In genomic region chr1:35752636-35753035, GRCm38 (mm10) we compare ENCODE assay signal across 21 mouse cellular contexts.
DNase-seq lines count a peak whose midpoint lies in the region; ATAC-seq lines count a peak whose summit lies in the region.
"Had no signal": no experiment of that assay in that cellular context is flagged by ENCODE, and none has a peak within 500 bp of the region (broad histone marks: within the 10 kb centered on the region; RNA-seq: fewer than 3 reads in every experiment).

No protein-coding gene starts in this region.

- WGBS in heart, embryonic 11.5 days (ENCODE audit: insufficient replicate concordance) = 74% methylated on average over 9 of the region's 9 CpGs
- 81% methylated on average over 9 of the region's 9 CpGs for WGBS in heart, embryonic 10.5 days
- 77% methylated on average over 9 of the region's 9 CpGs for WGBS in heart, embryonic 12.5 days
- WGBS in liver, embryonic 11.5 days = 83% methylated on average over 9 of the region's 9 CpGs

- no peaks in the 10 kb centered on the region for H3K27me3 ChIP-seq in heart, embryonic 11.5 days (ENCODE audit: control insufficient read depth, insufficient read depth, low read length)
- H3K27me3 ChIP-seq in heart, embryonic 10.5 days (ENCODE audit: insufficient read depth, poor library complexity, severe bottlenecking) = no peaks in the 10 kb centered on the region
- H3K27me3 ChIP-seq in heart, embryonic 12.5 days (replicated peaks) = no peaks in the 10 kb centered on the region
- no peaks in the 10 kb centered on the region for H3K27me3 ChIP-seq in liver, embryonic 11.5 days (replicated peaks; ENCODE audit: control insufficient read depth, insufficient read depth, low read length)
- H3K27me3 ChIP-seq: CH12.LX, Patski had no signal

- peak; percentile 74 for DNase-seq in heart, adult 11 months
- peak; percentile 54 for DNase-seq in heart, embryonic 10.5 days (ENCODE audit: low spot score)
- peak; percentile 14 for DNase-seq in liver, embryonic 11.5 days (ENCODE audit: low spot score)
- DNase-seq in liver = no peak
- DNase-seq: adrenal gland, adult 2 months; adrenal gland, adult 8-10 months; adrenal gland, postnatal 10 days; adrenal gland, postnatal 14 days; adrenal gland, postnatal 25 days; adrenal gland, postnatal 36 days; B cell, adult 2 months; cerebellum, adult 11 months; cerebellum, adult 11-12 months; cerebellum, adult 18-20 months had no signal

- no peak overlapping the region for H3K4me2 ChIP-seq in heart, embryonic 11.5 days
- no peak overlapping the region for H3K4me2 ChIP-seq in heart, embryonic 12.5 days
- H3K4me2 ChIP-seq in liver, embryonic 11.5 days = no peak overlapping the region

- no peak overlapping the region for H3K27ac ChIP-seq in heart, embryonic 11.5 days (ENCODE audit: low read depth, low read length)
- H3K27ac ChIP-seq in heart, embryonic 10.5 days = no peak overlapping the region
- H3K27ac ChIP-seq in heart, embryonic 12.5 days (ENCODE audit: poor library complexity, severe bottlenecking) = no peak overlapping the region
- H3K27ac ChIP-seq in liver, embryonic 11.5 days (ENCODE audit: low read depth, low read length) = no peak overlapping the region

- H3K36me3 ChIP-seq in heart, embryonic 11.5 days (ENCODE audit: control insufficient read depth, insufficient read depth, low read length) = no peaks in the 10 kb centered on the region
- H3K36me3 ChIP-seq in heart, embryonic 10.5 days = no peaks in the 10 kb centered on the region
- H3K36me3 ChIP-seq in heart, embryonic 12.5 days = no peaks in the 10 kb centered on the region
- H3K36me3 ChIP-seq in liver, embryonic 11.5 days (ENCODE audit: control insufficient read depth, insufficient read depth, low read length) = no peaks in the 10 kb centered on the region
- H3K36me3 ChIP-seq: G1E had no signal

- H3K4me3 ChIP-seq in heart, embryonic 11.5 days (ENCODE audit: low read depth, low read length) = no peak overlapping the region
- no peak overlapping the region for H3K4me3 ChIP-seq in heart, embryonic 10.5 days
- H3K4me3 ChIP-seq in heart, embryonic 12.5 days = no peak overlapping the region
- H3K4me3 ChIP-seq in liver, embryonic 11.5 days (ENCODE audit: low read depth, low read length) = no peak overlapping the region

- H3K9me3 ChIP-seq in heart, embryonic 11.5 days (replicated peaks; ENCODE audit: control insufficient read depth, low read length) = no peaks in the 10 kb centered on the region
- no peaks in the 10 kb centered on the region for H3K9me3 ChIP-seq in heart, embryonic 10.5 days
- H3K9me3 ChIP-seq in heart, embryonic 12.5 days (replicated peaks) = peaks cover 3% of the 10 kb centered on the region; the same call in 1 of the 2 replicates
- no peaks in the 10 kb centered on the region for H3K9me3 ChIP-seq in liver, embryonic 11.5 days (ENCODE audit: control insufficient read depth, low read length)
- H3K9me3 ChIP-seq: G1E had no signal

- ATAC-seq in heart, embryonic 11.5 days (replicated peaks; ENCODE audit: insufficient number of reproducible peaks, low FRiP score, low TSS enrichment) = no peak
- ATAC-seq in heart, embryonic 12.5 days (ENCODE audit: insufficient number of reproducible peaks, low FRiP score) = no peak
- no peak for ATAC-seq in liver, embryonic 11.5 days (replicated peaks; ENCODE audit: low FRiP score)
- ATAC-seq: activated CD4-positive, CD25-positive, alpha-beta regulatory T cell, adult 4 months; CD4-positive, CD25-positive, alpha-beta regulatory T cell, adult 4 months; Patski had no signal

- H3K4me1 ChIP-seq in heart, embryonic 11.5 days (ENCODE audit: control insufficient read depth, insufficient read depth, low read length) = no peaks in the 10 kb centered on the region
- H3K4me1 ChIP-seq in heart, embryonic 10.5 days = no peaks in the 10 kb centered on the region
- H3K4me1 ChIP-seq in heart, embryonic 12.5 days (replicated peaks) = no peaks in the 10 kb centered on the region
- no peaks in the 10 kb centered on the region for H3K4me1 ChIP-seq in liver, embryonic 11.5 days (replicated peaks; ENCODE audit: control insufficient read depth, insufficient read depth, low read length)

- H3K9ac ChIP-seq in heart, embryonic 11.5 days (ENCODE audit: low read depth, low read length) = no peak overlapping the region
- H3K9ac ChIP-seq in heart, embryonic 12.5 days = no peak overlapping the region
- no peak overlapping the region for H3K9ac ChIP-seq in liver, embryonic 11.5 days (ENCODE audit: low read depth, low read length)
